Mouse (Mus musculus) small intestine, adult 2 months (tissue): ENCODE measurements around the gene Nectin2.

Experiments used
- CTCF ChIP-seq: fragments of 200-500 bp; IDR thresholded peaks from 2 replicates; pipeline ENCODE4 v1.5.1; 2012; ENCODE audit warnings: low read depth, mild to moderate bottlenecking, control low read depth, inconsistent platforms, low read length, moderate library complexity, mixed read lengths; ENCODE audit not compliant: insufficient replicate concordance, insufficient read length; ENCODE audit errors: extremely low read depth
- POLR2A ChIP-seq: fragments of 200-500 bp; IDR thresholded peaks from 2 replicates; pipeline ENCODE4 v1.6.1; 2012; ENCODE audit warnings: low read depth, mild to moderate bottlenecking, control low read depth, inconsistent platforms, low read length, moderate library complexity

DNA sequence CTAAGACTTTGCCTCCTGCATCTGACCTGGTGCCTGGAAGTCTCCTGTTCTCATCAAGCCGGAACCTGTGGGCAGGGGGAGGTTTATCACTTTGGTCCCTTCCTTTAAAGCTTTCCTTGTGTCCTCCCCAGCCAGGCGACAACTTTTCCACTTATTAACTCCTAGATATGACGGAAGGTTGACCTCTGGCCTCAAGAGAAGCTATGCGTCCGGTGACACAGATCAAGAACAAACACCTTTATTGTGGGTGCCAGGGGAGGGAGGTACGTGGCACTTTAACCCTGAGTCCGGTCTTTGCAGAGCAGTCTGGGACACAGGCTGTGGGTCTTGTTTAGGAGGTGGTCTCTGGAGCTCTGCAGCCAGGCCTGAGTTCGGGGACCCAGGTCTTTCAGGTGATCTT is 72.4 kb downstream of the Nectin2 start, which contains the start of gene Apoc2:
- TF ChIP-seq POLR2A (no peak), CTCF (no peak)
